Mouse (Mus musculus): ENCODE results near the gene Pycr1.

Pycr1 gene

DNA sequence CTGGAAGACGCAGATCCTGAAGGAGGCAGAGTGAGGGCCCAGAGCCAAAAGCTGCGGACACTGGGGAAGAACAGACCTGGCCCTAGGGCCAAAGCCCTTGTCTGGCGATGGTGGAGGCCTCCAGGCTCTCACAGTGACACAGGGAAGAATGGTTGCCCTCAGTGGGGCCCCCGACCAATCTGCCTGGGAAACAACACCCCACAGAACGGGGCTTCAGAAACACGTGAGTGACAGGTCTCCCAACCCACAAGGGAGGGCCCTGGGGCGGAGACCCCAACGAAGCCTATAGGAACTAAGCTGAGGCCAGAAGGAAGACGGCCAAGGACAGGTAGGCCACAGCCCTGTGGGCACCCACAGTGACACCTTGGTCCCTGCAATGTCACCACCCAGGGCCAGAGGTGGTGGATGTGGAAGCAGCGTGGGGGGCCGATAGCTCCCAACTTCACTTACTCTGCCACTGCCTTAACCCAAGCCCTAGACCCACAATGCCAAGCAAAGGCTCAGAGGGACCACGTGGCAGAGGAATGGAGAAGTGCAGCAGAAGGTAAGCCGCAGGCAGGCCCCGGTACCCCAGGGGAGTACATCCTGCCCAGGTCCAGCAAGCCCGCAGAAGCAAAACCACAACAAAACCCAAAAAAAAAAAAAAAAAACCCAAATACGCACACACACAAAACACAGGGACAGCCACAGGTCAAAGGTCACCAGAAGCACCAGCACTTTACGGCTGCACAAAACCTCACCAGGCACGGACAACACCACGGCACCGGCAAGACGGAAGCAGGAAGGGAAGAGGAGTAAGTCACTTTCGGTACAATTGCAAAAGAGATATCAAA is 15.9 kb downstream of the Pycr1 start:
- no peak for DNase-seq (ENCODE audit: extremely low read depth, low read depth)

DNA sequence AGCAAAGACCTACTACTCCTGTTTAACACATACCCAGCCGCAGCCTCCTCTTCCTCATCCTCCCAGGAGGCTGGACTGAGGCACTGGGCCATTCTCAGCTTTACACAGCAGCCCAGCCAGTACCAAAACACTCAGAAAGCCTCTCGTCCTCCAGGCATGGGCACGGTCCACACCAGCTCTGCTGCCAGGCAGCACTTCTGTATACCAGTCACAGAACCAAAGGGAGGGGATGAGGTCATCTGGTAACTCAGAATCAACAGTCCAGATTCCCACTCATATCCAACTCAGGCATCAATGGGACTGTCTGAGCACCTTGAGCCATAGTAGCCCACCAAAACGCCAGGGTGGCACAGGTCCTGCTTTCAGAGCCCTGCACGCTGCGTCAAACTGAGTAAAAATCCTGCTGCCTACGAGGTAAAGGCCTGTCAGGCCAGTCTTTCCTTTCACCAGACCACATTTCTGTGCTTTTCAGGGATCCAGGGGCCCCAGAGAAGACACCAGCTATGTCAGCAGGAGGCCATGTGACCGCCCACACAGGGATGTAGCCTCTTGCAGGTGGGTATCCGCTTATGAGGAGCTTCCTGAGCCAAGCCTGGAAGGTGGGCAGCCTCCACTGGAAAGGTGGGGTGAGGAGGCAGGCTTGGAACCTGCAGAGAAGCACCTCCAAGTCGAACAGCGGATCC is 16.6 kb downstream of the Pycr1 start:
- no peak for DNase-seq (ENCODE audit: extremely low read depth, low read depth)

DNA sequence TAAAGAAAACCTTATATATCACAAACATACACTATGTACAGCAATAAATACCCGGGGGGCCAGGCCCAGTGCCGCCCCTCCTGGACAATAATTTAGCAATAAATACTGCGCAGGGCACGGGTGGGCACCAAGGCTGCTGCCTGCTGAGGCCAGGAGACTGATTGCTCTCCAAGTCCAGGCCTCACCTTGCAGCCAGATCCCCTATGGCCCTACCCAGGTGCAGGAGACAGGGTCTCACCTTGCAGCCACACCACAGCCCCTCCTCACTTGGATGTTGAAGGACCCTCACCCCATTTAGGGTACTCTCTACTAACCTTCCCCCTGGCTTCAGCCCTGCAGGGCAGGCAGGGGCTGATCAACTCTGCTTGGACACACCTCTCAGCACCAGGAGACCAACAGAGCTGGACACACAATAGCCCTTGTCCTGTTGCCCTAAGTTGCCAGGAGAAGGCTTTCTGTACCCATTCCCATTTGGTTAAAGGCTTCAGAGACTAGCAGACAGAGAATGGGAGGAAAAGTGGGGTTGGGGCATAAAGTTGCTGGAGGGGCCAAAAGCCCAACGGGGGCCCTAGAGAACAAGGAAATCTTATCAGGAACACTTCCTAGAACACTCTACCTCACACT is 18.3 kb downstream of the Pycr1 start, which contains the start of gene Sirt7:
Gene Sirt7, minus strand, starts transcription at position 89 of the 624 bp plus-strand sequence.
- DNase-seq (ENCODE audit: extremely low read depth, low read depth): no peak

DNA sequence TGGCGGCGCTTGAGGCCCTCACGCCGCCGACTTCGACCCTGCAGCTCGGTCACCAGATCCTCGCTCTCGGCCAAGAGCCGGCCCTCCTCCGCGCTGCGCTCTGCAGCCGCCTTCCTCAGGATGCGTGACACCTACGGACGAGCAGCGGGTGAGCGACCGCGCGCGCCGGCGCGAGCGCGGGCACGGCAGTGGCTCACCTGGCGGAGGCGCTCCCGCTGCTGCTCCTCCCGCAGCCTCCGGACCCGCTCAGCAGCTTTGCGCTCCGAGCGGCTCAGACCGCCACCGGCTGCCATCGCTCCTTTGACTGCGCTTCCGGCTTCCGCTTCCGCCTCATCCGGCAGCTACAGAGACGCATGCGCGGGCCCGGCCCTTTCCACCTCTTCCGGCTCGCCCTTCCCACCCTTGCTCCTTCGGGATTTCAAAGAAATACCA is 18.9 kb downstream of the Pycr1 start:
- no peak for DNase-seq (ENCODE audit: extremely low read depth, low read depth)

DNA sequence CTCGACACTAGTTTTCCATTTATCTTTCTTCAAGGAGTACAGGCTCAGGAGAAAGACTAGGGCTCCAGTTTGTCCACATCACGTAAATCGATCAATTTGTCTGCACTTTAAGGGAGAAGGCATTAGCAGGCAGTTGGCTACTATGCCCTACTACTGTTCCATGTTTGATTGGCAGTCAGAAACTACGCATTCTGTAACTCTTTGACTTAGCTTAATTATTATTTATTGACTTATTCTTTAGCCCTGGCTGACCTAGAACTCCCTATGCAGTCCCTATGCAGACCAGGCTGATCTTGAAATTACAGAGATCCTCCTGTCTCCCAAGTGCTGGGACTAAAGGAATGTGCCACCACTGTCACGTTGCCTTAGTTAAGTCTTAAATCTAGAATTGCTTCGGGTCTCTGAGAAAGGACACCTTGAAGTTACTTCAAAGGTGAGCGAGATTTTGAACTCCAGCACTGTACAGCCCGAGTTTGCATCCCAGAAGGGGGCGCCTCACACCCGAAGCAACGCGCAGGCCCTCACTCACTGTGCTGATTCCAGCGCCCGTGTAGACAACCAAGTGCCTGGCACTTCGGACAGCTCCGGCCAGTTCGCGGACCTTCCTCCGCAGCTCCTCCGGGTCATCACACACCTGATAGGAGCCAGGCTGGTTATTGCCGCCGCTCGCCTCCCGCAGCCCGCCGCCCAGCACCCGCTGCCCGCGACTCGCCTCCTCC is 19.4 kb downstream of the Pycr1 start:
- no peak for DNase-seq (ENCODE audit: extremely low read depth, low read depth)

DNA sequence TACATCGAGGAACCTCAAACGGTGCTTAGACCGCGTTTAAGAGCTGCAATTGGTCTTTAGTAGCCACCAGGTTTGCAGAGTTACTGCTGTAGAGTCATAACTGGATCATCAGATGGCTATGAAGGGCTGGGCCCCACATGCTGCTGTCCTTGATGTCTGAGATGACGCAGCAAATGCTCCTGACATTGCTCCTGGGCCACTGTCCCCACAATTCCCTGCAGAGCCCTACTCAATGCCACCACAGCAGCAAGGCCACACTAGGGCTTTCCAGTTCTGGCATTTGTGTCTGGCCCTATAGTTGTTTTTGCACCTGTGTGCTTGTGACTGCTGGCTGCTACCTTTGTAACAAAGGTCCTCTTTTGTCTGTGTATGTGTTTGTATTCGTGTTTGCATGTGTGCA is 20.8 kb downstream of the Pycr1 start:
- no peak for DNase-seq (ENCODE audit: extremely low read depth, low read depth)

DNA sequence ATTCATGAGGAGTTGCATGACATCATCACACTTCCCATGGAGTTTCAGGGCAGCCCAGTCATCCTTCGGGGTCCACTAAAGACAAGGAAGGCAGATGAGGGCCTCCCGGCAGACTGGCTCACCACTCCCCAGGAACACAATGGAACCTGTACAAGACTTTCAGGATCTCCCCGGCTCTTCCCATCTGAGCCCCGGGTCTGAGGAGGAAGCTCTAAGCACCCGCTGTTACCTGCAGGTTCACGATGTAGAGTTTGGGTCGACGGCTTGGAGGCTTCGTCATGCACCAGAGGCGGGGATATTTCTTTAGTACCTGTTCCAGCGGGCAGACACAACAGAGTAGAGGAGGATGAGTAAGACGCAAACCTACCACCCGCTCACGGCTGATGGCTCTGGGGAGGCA is 23.4 kb downstream of the Pycr1 start:
- no peak for DNase-seq (ENCODE audit: extremely low read depth, low read depth)

DNA sequence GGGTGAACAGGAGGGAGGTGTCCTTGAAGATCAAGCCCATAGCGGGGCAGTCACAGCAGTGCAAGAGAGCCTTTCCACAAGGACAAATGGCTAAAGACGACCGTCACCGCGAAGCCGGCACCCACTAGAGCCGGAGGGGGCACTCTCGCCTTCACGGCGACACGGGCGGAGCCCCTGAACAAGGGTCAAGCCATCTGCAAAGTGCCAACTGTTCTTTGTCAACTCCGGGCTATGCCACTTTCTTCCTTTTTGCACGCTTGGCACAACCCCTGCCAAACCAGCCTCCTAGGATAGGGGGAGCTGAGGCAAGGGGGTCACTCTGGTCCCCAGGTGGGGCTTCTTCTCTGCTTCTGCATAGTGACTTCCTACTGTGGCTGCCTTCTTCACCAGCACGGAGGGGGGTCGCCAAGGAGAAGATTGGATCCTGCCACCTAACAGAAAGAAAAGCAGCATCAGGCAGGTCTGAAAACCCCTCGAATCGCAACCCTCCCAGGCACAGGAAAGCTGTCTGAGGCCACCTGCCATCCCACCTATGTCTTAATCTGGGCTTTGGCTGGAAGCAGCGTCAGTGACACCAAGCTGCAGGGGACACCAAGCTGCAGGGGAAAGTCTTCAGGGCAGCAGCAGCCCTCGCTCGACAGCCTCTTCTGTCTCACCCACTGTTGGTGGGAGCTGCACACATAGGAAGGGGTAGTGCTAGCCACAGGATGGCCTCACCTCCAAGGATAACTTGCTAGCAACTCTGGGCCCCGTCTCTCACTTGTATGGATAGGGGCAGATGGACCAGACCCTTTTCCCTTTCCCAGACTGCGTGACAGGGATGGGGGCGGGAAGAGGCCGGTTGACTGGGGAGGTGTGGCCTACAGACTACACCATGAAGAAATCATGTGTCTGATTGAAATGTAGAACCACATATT is 24.7 kb downstream of the Pycr1 start:
- DNase-seq (ENCODE audit: extremely low read depth, low read depth): no peak

DNA sequence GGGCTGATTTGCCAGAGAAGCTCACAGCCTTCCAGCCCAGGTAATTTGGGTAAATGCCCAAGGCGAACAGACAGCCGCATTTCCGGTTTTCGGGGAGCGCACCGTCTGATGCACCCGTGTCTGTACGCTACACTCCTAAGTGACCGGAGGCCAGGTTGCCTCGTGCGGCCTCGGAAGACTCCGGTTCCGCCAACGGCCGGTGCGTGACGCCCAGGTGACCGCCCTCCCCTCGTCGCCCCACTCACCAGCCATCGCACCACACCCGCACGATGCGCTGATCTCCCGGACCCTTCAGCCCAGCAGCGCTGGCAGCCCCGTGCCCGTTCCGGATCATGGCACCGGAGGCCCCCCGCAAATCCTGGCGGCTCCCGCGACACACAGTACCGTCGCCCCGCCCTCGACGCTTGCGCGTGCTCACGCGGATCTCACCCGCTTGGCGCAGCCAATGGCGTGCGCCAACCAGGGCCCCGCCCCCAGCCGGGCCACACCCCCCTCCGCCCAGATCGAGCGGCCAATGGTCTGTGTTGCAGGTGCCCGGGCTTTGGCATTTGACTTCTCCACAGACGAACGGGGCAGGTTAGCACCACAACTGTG is 26.0 kb downstream of the Pycr1 start, which contains the start of gene Pcyt2:
Gene Pcyt2, minus strand, starts transcription at position 418 of the 594 bp plus-strand sequence.
- peak; percentile 74 for DNase-seq (ENCODE audit: extremely low read depth, low read depth)

DNA sequence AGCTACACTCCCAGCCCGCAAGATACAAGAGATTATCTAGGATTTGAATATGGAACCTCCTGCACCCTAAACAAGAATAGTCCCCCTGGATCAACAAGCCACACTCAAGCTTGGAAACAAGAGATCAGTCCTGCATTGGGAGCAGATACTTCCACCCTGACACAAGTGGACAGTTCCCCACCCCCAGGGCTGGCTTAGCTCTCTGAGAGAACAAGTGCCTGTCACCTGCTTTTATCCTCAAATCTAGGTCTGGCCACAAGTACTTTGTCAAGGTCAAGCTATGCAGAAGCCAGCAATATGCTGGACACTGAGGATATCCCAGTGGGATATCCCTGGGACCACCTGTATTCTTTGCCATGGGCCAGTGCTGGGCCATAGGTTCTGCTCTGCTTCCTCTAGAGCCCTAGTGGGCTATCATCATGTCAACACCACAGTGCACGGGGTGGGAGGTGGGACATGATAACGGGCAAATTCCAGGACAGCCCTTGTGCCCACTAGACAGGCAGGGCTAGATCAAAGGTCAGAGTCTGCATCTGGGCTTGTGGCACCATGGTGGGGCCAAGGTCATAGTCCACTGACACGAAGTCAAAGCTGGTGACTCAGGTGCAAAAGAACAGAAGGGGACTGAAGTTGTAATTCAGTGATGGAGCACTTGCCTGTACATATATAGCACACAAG is 26.8 kb downstream of the Pycr1 start:
- no peak for DNase-seq (ENCODE audit: extremely low read depth, low read depth)

DNA sequence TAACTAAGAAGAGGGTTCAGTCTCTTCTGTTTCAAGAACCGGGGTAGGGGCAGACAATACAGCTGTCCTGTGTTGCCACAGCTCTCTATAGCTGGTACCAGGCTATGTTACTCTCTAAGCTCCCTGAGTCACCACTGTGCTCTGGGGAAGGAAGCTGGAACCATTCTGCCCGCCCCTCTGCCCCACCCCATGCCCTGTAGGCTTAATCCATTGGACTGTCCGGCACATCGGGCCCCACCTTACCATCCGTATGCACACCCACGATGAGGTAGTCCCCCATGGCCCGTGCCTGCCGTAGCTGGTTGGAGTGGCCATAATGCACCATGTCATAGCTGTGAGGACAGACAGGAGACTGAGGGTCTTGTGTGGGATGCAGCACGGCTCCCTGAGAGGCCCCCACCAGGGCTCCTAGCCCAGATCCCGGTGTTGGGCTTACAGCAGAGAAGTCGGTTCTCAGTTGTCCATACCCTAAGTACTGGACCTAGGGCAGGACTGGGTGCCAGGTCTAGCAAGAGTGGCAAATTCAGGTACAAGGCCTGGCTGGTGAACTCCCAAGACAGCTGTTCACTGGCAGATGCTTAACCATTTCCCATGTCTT is 27.9 kb downstream of the Pycr1 start:
- no peak for DNase-seq (ENCODE audit: extremely low read depth, low read depth)

DNA sequence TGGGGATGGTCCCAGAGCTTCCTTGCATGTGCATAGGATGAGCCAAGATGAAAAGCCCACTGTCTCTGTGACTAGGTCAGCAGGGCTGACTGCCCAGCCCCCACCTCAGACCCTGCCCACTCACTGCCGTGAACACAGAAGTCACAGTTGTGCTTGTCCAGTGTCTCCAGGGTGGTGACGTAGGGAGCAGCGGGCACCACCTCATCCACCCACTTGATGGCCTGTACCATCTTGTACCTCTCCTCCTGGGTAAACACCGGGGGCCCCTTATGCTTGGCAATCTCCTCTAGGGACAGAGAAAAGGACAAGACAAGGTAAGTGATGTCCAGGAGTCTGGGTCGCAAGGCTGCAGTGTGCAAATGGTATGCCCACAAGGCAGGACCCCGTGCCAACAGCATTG is 28.4 kb downstream of the Pycr1 start:
- DNase-seq (ENCODE audit: extremely low read depth, low read depth): no peak

DNA sequence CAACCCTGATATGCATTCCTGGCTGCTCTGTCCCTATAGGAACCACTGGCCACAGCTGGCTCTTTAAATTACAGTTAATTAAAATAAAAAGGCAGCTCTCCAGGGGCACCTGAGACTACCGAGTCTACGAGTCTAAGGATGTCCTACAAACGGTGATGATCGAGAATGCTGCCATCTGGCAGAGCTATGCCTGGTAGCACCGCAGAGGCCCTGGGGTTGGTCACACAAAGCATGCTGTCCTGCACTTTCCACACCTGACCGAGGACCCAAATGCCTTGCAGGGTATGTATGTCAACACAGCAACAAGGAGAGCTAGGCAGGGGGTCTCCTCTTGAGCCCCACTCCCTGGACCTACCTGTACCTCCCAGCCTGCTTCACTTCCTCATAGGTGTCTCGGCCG is 29.6 kb downstream of the Pycr1 start:
- DNase-seq (ENCODE audit: extremely low read depth, low read depth): no peak

DNA sequence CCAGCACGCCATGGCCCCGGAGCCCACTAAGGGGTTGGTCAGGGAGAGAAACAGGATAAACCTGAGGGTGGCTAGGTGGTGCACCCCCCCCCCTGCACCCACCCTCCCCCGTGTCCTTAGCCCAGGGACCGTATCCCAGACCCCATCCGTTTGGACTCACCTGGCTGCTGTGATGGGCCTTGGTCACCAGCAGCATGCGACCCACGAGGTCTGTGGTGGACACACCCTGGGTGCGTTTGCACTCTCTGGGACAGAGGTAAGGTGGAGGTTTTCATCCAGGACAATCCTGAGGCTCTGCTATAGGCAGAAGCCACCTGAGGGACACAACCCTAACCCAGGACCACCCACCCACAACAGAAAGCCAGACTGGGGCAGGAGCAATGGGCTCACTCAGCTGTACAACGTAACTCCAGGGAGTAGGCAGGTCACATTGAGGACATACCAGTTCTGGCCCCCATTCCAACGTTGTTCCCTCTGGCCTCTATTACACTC is 30.0 kb downstream of the Pycr1 start:
- DNase-seq (ENCODE audit: extremely low read depth, low read depth): no peak

DNA sequence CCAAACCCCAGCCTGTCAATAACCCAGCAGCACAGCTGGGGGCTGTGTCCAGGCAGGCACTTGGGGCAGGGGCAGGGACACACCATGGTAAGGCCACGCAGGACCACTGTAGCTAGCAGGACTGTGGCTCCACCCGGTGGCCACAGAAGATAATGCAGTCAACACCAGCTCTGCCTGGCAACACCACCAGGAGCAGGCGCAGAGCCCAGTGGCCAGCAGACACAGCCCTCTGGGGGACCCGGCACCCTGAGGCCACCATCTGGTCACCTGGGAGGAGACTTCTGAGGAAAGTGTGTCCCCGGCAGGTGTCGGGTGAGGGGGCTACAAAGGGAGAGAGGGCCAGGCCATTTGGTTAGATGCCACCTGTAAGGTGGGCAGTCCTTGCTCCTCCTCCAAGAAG is 30.8 kb downstream of the Pycr1 start:
- DNase-seq (ENCODE audit: extremely low read depth, low read depth): no peak

DNA sequence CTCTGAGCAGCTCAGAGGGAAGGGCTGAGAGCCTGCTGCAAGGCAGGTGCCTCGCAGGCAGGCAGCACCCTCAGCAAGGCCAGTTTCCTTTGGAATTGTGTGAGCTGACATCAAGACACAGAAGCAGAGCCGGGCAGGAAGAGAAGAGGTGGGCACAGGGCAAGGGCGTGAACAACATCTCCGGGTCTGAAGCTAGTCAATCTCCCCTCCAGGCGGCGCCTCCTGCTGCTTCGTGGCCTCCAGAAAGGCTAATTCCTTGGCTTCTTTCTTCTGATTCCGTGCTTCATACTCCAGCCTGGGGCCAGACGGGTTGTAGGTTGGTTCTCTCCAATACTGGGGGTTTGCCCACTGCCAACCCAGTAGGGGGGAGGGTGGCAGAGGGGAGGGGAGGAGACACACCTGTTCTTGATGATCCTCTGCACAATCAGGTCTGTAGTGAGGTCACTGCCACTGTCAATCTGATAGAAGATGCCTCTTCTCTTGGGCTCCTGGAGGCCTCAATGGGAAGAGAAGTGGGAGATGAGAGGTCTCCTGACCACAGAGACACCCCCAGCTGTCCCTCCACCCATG is 33.0 kb downstream of the Pycr1 start:
- DNase-seq (ENCODE audit: extremely low read depth, low read depth): no peak

DNA sequence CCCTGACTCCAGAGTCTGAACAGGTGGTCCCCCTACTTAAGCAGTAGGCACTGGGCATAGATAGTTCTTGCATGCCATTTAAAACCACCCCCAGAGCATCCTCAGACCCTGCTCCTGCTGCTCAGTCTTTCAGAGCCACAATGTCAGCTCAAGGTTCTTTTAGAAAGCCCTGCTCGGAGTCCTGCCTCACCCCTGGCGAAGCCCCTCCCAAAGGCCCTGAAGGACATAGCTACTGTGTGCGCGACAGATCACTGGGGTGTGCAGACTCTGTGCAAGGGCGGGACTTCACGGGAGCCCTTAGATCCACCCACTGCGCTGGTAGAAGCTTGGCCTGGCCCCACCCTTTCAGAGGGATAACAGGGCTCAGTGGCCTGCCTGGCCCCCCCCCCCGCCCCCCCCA is 34.3 kb downstream of the Pycr1 start:
- DNase-seq (ENCODE audit: extremely low read depth, low read depth): no peak

DNA sequence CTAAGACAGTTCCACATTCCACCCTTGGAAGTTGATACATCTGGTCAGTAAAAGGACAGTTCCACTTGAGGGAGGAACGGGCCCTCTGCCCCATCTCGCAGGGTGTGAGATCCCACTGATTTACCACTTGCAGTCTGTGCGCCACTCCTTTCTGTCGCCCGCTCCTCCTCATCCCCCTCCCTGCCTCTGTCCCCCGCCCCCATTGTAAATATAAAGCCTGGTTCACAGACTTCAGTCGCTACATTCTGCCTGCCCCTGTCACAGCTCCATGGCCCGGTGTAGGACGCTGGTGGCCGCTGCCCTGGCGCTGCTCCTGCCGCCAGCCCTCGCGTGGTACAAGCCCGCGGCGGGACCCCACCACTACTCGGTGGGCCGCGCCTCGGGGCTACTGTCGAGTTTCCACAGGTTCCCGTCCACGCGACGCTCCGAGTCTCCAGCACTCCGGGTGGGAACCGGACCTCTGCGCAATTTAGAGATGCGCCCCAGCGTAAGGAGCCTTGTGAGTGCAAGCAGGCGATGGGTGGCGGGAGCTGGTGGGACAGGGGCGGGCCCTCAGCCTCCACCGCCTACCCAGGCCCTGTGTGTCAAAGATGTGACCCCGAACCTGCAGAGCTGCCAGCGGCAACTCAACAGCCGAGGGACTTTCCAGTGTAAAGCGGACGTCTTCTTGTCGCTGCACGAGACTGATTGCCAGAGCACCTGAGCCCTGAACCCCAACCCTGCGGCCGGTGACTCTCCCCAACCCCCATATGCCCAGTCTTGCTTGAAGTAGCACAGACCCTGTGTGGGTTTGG is 35.1 kb downstream of the Pycr1 start, which contains the start of gene Npb:
Gene Npb, plus strand, starts transcription at position 237 of the 794 bp plus-strand sequence.
- no peak for DNase-seq (ENCODE audit: extremely low read depth, low read depth)
